Comparison of ENCODE assay signal across 9 mouse cellular contexts in genomic region chr12:51188229-51188628, GRCm38 (mm10).
A peak's percentile ranks its signal among the peaks of the same experiment; 100 is the strongest.
DNase-seq lines count a peak whose midpoint lies in the region; ATAC-seq lines count a peak whose summit lies in the region.
"Had no signal": no experiment of that assay in that cellular context is flagged by ENCODE, and none has a peak within 500 bp of the region (broad histone marks: within the 10 kb centered on the region; RNA-seq: fewer than 3 reads in every experiment).

No protein-coding gene starts in this region.

- H3K4me2 ChIP-seq in neural tube, embryonic 14.5 days (ENCODE audit: low read depth, low read length): no peak overlapping the region

- peak; percentile 86 for ATAC-seq in neural tube, embryonic 14.5 days (ENCODE audit: low read depth)

- intact Hi-C loops in heart, postnatal 10 days (cut with DNase I): loop anchor here (5.0 to 10.0 kb wide), 3 partner anchors 193 to 1816 kb away; no protein-coding TSS in a partner anchor
- intact Hi-C loops in heart, postnatal 14 days (cut with DNase I): loop anchor here (2.0 to 5.0 kb wide), 2 partner anchors 876 to 1815 kb away; no protein-coding TSS in a partner anchor

- no peaks in the 10 kb centered on the region for H3K27me3 ChIP-seq in neural tube, embryonic 14.5 days (ENCODE audit: control insufficient read depth, insufficient read depth, low read length)
- H3K27me3 ChIP-seq: megakaryocyte, embryonic 14.5 days had no signal

- H3K36me3 ChIP-seq in neural tube, embryonic 14.5 days (ENCODE audit: control insufficient read depth, insufficient read depth, low read length): no peaks in the 10 kb centered on the region

- peaks cover 3% of the 10 kb centered on the region; the same call in 1 of the 2 replicates for H3K4me1 ChIP-seq in neural tube, embryonic 14.5 days (ENCODE audit: control insufficient read depth, insufficient read depth, low read length)
- H3K4me1 ChIP-seq: megakaryocyte, embryonic 14.5 days had no signal

- DNase-seq in heart, postnatal 10 days: peak; percentile 14 to 36
- DNase-seq in heart, postnatal 14 days: no peak
- peak; percentile 17 for DNase-seq in A20 (ENCODE audit: low read depth, low spot score)
- peak; percentile 60 to 78 for DNase-seq in cerebellum, postnatal 10 days
- peak; percentile 14 for DNase-seq in hindlimb bud, embryonic 11.5 days (ENCODE audit: extremely low spot score, low read depth, low spot score)
- no peak for DNase-seq in urinary bladder, postnatal 14 days (ENCODE audit: low spot score)
- DNase-seq in T-cell, adult 2 months (ENCODE audit: low spot score): no peak

- H3K27ac ChIP-seq in neural tube, embryonic 14.5 days (ENCODE audit: low read depth, low read length): no peak overlapping the region

- H3K9ac ChIP-seq in neural tube, embryonic 14.5 days (replicated peaks; ENCODE audit: low read depth, low read length): no peak overlapping the region

- no peaks in the 10 kb centered on the region for H3K9me3 ChIP-seq in neural tube, embryonic 14.5 days (ENCODE audit: control insufficient read depth, low read length)

- H3K4me3 ChIP-seq in neural tube, embryonic 14.5 days (ENCODE audit: low read depth, low read length): no peak overlapping the region
- H3K4me3 ChIP-seq: megakaryocyte, embryonic 14.5 days had no signal

Comparison
In these comparisons a context has a peak if more than half of its experiments do, and no peak if none do; other contexts are left out.
1. DNase-seq: peak in heart, postnatal 10 days (2 of 2), A20 (single experiment), cerebellum, postnatal 10 days (2 of 2) and hindlimb bud, embryonic 11.5 days (single experiment); none in heart, postnatal 14 days (0 of 2), urinary bladder, postnatal 14 days (single experiment) and T-cell, adult 2 months (single experiment).